Comparison of ENCODE assay signal across 9 mouse cellular contexts in the genomic region with DNA sequence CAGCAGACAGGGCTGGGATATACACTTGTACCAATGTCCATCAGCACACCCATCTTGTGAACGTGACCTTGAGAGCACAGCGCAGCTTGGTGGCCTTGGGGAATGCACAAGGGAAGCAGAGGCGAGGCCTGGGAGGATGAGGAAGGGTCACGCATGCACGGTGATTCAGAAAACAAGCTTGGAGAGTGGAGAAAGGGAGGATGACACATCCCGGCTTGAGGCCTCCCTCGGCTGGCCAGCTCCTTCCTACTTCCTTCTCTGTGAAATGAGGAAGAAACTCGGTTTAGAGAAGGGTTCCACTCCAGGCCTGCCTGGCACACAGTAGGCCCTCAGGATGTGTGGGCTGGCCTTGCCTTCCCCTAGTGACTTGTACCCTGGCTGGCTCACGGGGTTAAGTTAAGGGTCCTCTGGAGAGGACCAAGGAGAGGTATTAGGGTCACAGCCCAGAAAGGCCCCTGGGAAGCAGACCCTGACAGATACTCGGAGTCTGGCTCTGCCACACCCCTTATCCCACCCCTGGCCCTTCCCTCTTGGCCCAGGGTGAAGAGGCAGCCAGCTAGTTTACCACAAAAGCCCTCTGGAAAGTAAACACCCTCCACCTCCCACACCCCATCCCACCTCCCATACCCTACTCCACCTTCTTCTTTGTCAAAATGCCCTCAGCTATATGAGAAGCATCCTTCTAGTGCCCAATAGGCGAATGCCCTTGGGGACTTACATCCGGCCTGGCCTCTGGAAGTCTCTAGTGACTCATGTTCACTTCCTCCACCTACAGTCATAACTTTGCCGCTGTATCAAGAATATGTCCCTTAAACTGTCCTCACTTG. TPM values are rescaled to one million over a fixed set of nuclear protein-coding genes. Genes with fewer than 3 reads are reported as not detected.
DNase-seq lines count a peak whose midpoint lies in the region; ATAC-seq and TF ChIP-seq lines count a peak whose summit lies in the region.
"Had no signal": no experiment of that assay in that cellular context is flagged by ENCODE, and none has a peak within 500 bp of the region (broad histone marks: within the 10 kb centered on the region; RNA-seq: fewer than 3 reads in every experiment).

No protein-coding gene starts in this region.

- H3K79me2 ChIP-seq in heart, adult 2 months (replicated peaks; ENCODE audit: control insufficient read depth, insufficient read depth, low read length): no peaks in the 10 kb centered on the region

- TF ChIP-seq CTCF in heart, adult 2 months (IDR thresholded peaks at IDR 0.05): no peak
- no peak for TF ChIP-seq CTCF in layer of hippocampus, adult 2 months (conservative IDR thresholded peaks at IDR 0.05)

- ATAC-seq in neural tube, embryonic 14.5 days (ENCODE audit: low read depth): peak; percentile 34; the same call in 1 of the 2 replicates
- no peak for ATAC-seq in heart, embryonic 13.5 days (ENCODE audit: extremely low read depth, insufficient number of reproducible peaks, low FRiP score, low TSS enrichment)
- peak; percentile 59 for ATAC-seq in neutrophil, adult 5-6 weeks (ENCODE audit: extremely low read depth, insufficient number of reproducible peaks, low FRiP score, poor library complexity, severe bottlenecking)

- intact Hi-C loops in heart, adult 2 months (cut with DNase I): loop anchor here (1.0 to 2.0 kb wide), 2 partner anchors 63 to 108 kb away; no protein-coding TSS in a partner anchor

- no peaks in the 10 kb centered on the region for H3K9me3 ChIP-seq in neural tube, embryonic 14.5 days (ENCODE audit: control insufficient read depth, low read length)
- no peaks in the 10 kb centered on the region for H3K9me3 ChIP-seq in heart, embryonic 13.5 days
- H3K9me3 ChIP-seq: limb, embryonic 13.5 days had no signal

- H3K27ac ChIP-seq in heart, adult 2 months: peak overlapping the region; percentile 59
- H3K27ac ChIP-seq in neural tube, embryonic 14.5 days (ENCODE audit: low read depth, low read length): no peak overlapping the region
- H3K27ac ChIP-seq in heart, embryonic 13.5 days (replicated peaks): peak overlapping the region; percentile 50; the same call in 1 of the 2 replicates
- no peak overlapping the region for H3K27ac ChIP-seq in layer of hippocampus, adult 2 months
- H3K27ac ChIP-seq: limb, embryonic 13.5 days had no signal

- H3K36me3 ChIP-seq in heart, adult 2 months (ENCODE audit: control insufficient read depth, insufficient read depth, low read length): no peaks in the 10 kb centered on the region
- no peaks in the 10 kb centered on the region for H3K36me3 ChIP-seq in neural tube, embryonic 14.5 days (ENCODE audit: control insufficient read depth, insufficient read depth, low read length)
- H3K36me3 ChIP-seq in heart, embryonic 13.5 days: no peaks in the 10 kb centered on the region
- H3K36me3 ChIP-seq: limb, embryonic 13.5 days had no signal

- no peak overlapping the region for H3K4me3 ChIP-seq in heart, adult 2 months
- no peak overlapping the region for H3K4me3 ChIP-seq in neural tube, embryonic 14.5 days (ENCODE audit: low read depth, low read length)
- no peak overlapping the region for H3K4me3 ChIP-seq in heart, embryonic 13.5 days
- no peak overlapping the region for H3K4me3 ChIP-seq in layer of hippocampus, adult 2 months
- H3K4me3 ChIP-seq: limb, embryonic 13.5 days had no signal

- 38% methylated on average over 13 of the region's 13 CpGs for WGBS in heart, adult 2 months
- 73% methylated on average over 13 of the region's 13 CpGs for WGBS in neural tube, embryonic 14.5 days
- WGBS in heart, embryonic 13.5 days: 65% methylated on average over 13 of the region's 13 CpGs

- H3K27me3 ChIP-seq in heart, adult 2 months (ENCODE audit: control insufficient read depth, insufficient read depth, low read length): no peaks in the 10 kb centered on the region
- no peaks in the 10 kb centered on the region for H3K27me3 ChIP-seq in neural tube, embryonic 14.5 days (ENCODE audit: control insufficient read depth, insufficient read depth, low read length)
- H3K27me3 ChIP-seq in heart, embryonic 13.5 days (replicated peaks): no peaks in the 10 kb centered on the region
- H3K27me3 ChIP-seq: limb, embryonic 13.5 days had no signal

- no peak for TF ChIP-seq EP300 in heart, adult 2 months (IDR thresholded peaks at IDR 0.05; ENCODE audit: insufficient read depth, low read depth, low read length)

- H3K4me1 ChIP-seq in heart, adult 2 months (ENCODE audit: control insufficient read depth, insufficient read depth, low read length): peaks cover 13% of the 10 kb centered on the region
- no peaks in the 10 kb centered on the region for H3K4me1 ChIP-seq in neural tube, embryonic 14.5 days (ENCODE audit: control insufficient read depth, insufficient read depth, low read length)
- peaks cover 19% of the 10 kb centered on the region for H3K4me1 ChIP-seq in heart, embryonic 13.5 days

- DNase-seq in heart, adult 2 months: peak in 1 of 2 experiments; percentile 48
- DNase-seq in heart, adult 8-10 months (ENCODE audit: low spot score): no peak
- no peak for DNase-seq in neural tube, embryonic 10.5 days (ENCODE audit: extremely low spot score, low spot score)
- no peak for DNase-seq in natural killer cell, adult 2 months (ENCODE audit: low spot score in 2 of 2)
- no peak for DNase-seq in layer of hippocampus, adult 2 months (ENCODE audit: low spot score in 2 of 2)

- TF ChIP-seq POLR2A in heart, adult 2 months (IDR thresholded peaks at IDR 0.05; ENCODE audit: insufficient read depth, low read depth, low read length): no peak

- no peak overlapping the region for H3K4me2 ChIP-seq in neural tube, embryonic 14.5 days (ENCODE audit: low read depth, low read length)
- H3K4me2 ChIP-seq in heart, embryonic 13.5 days: no peak overlapping the region
- H3K4me2 ChIP-seq: limb, embryonic 13.5 days had no signal

- no peak overlapping the region for H3K9ac ChIP-seq in heart, adult 2 months (ENCODE audit: low read depth, low read length)
- H3K9ac ChIP-seq in neural tube, embryonic 14.5 days (replicated peaks; ENCODE audit: low read depth, low read length): no peak overlapping the region
- 0 out of 2 replicates have a peak overlapping the region, but pooled peaks have one; percentile 24 for H3K9ac ChIP-seq in heart, embryonic 13.5 days
- H3K9ac ChIP-seq: limb, embryonic 13.5 days had no signal

RNA-seq across cellular contexts. Expression of gene P2ry2, which starts 38.3 kb away (rescaled TPM):
- 10 to 100 TPM; 22.3 to 32.6 TPM for total RNA-seq in heart, adult 2 months (2021)
- 40.4 and 46.8 TPM in 2 replicates for polyA plus RNA-seq in heart, adult 2 months (2012; rRNA removed)
- total RNA-seq in heart, adult 8-10 months (2022): 10 to 100 TPM; 24.6 to 27.7 (median 27.2) TPM
- 1.1 TPM in 1 of 2 replicates, not detected in the other for polyA plus RNA-seq in neural tube, embryonic 14.5 days (2014; fragmentation: Nextera tagmentation; extraction: Ambion mirVana)
- polyA plus RNA-seq in heart, embryonic 13.5 days (2015; fragmentation: Nextera tagmentation; extraction: Ambion mirVana): 1.1 and 1.5 TPM in 2 replicates
- total RNA-seq in neutrophil, adult 5-6 weeks (2017): 15.5 and 22.1 TPM in 2 replicates
- under 1 TPM; 0.86 to 0.87 TPM for total RNA-seq in layer of hippocampus, adult 2 months (2021)

RNA-seq across cellular contexts. Expression of gene Fchsd2, which starts 41.7 kb away (rescaled TPM):
- 10 to 100 TPM; 20.9 to 22.4 TPM for total RNA-seq in heart, adult 2 months (2021)
- polyA plus RNA-seq in heart, adult 2 months (2012; rRNA removed): 5.6 and 8.1 TPM in 2 replicates
- 10 to 100 TPM; 17.2 to 23.8 (median 19.1) TPM for total RNA-seq in heart, adult 8-10 months (2022)
- 51.6 TPM in 2 replicates for polyA plus RNA-seq in neural tube, embryonic 14.5 days (2014; fragmentation: Nextera tagmentation; extraction: Ambion mirVana)
- polyA plus RNA-seq in heart, embryonic 13.5 days (2015; fragmentation: Nextera tagmentation; extraction: Ambion mirVana): 12.9 and 13.5 TPM in 2 replicates
- 457 and 522 TPM in 2 replicates for total RNA-seq in neutrophil, adult 5-6 weeks (2017)
- 10 to 100 TPM; 38.5 to 41.2 TPM for total RNA-seq in layer of hippocampus, adult 2 months (2021)

Comparison
In these comparisons a context has a peak if more than half of its experiments do, and no peak if none do; other contexts are left out.
1. H3K27ac ChIP-seq: peak in heart, adult 2 months (single experiment) and heart, embryonic 13.5 days (single experiment); none in neural tube, embryonic 14.5 days (single experiment) and layer of hippocampus, adult 2 months (single experiment).
2. RNA of gene Fchsd2, which starts 41.7 kb away (total RNA-seq): 457 to 522 TPM in neutrophil, adult 5-6 weeks; 38.5 to 41.2 TPM in layer of hippocampus, adult 2 months, 20.9 to 22.4 TPM in heart, adult 2 months and 17.2 to 23.8 TPM in heart, adult 8-10 months; every median in the first group is over 10 times any median in the second.